Mouse (Mus musculus): ENCODE results near the gene Prm3.

Gene Prm3

DNA sequence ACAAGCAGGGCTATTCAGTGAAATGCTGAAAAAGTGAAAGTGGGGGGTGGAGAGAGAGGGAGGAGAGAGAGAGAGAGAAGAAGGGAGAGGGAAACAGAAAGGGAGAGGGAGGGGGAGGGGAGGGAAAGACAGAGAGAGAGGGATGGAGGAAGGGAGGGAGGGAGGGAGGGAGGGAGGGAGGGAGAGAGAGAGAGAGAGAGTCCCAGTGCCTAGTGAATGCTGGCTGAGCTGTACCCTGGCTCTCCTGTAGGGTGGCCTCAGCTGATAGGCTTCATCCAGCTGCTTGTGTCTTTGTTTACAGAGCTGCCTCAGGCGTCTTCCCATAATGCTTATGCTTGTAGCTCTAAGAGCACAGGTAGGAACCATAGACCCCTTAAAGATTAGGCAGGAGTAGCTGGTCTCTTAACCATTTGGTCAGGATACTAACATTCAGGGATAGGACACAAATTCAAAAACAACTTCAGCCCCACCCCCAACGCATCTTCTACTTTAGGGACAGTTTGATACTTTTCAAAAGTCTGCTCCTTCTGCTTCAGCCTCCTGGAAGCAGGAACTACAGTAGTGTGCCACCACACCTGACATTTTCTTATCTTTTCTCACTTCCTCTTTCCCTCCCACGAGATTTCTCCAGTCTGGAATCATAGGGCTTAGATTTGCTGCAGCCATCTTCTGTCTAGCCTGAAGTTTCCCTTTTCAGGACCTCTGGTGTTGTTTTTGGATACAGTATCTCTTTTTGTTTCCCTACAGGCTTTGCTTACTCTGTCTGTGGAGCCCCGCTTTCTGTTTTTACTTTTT is 20.0 kb downstream of the Prm3 start:
- no peak for DNase-seq (ENCODE audit: low read depth, low spot score)

DNA sequence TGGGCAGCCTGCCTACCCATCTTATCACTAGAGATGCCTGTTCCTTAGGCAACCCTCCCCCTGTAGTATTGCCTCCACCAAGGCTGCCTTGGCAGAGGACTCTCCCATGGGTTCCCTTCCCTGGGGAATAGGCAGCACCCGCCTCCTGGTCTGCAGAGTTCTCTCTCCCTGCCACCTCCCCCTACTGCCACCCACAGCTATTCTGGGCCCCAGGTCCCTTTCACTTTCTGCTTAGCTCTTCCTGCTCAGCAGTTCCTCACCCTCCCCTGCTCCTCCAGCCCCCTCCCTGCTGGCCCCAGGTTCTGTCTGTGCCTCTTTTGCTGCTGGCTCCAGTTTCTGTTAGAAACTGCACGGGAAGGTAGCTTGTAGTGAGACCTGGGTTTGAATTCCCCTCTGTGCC is 21.1 kb downstream of the Prm3 start:
- no peak for DNase-seq (ENCODE audit: low read depth, low spot score)

DNA sequence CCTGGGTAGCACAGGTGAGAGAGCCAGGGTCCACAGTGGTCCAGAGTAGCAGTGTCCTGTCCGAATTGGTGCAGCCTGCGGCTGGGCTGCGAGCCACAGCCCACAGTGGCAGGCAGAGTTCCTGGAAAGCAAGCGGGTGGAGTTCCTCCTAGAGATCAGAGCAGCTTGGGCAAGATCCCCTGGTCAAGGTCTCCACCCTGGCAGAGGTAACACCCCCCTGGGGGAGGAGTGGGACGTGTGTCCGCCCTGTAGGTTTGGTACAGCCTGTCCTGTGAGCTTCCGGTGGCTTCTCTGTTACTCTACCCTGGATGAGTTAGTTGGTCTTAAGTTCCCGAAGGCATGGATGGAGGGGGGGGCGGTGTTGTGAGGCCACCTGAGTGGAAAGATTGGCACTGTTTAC is 21.9 kb downstream of the Prm3 start:
- no peak for DNase-seq (ENCODE audit: low read depth, low spot score)

DNA sequence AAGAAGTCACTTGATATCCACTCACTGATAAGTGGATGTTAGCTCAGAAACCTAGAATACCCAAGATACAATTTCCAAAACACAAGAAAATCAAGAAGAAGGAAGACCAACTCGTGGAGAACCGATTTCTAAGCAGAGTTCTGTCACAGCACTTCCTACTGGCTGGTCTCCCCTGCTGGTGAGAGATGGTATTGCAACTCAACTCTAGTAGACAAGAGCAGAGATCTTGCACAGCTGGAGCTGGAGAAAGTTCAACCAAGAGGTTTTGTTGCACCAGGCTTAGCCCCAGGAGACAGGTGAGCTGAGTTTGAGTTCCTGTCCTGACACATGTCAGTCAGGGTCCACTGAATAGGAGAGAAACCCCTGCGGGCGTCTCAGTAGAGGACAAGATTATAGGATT is 23.6 kb downstream of the Prm3 start:
- peak; percentile 57 for DNase-seq (ENCODE audit: low read depth, low spot score)

DNA sequence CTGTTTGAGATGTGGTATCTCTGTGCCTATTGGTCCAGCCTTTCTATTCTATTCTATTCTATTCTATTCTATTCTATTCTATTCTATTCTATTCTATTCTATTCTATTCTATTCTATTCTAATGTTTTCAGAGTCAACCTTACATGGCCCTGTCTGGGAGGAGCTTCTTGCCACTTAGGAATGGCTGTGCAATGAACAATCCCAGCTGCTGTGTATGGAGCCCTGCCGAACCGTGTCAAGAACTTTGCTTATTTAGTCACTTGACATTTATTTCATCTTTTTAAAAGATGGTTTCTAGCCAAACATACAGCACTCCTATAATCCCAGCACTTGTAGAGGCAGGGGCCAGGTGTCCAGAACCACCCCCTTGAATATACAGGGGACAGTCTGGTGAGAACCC is 26.4 kb downstream of the Prm3 start:
- no peak for DNase-seq (ENCODE audit: low read depth, low spot score)

DNA sequence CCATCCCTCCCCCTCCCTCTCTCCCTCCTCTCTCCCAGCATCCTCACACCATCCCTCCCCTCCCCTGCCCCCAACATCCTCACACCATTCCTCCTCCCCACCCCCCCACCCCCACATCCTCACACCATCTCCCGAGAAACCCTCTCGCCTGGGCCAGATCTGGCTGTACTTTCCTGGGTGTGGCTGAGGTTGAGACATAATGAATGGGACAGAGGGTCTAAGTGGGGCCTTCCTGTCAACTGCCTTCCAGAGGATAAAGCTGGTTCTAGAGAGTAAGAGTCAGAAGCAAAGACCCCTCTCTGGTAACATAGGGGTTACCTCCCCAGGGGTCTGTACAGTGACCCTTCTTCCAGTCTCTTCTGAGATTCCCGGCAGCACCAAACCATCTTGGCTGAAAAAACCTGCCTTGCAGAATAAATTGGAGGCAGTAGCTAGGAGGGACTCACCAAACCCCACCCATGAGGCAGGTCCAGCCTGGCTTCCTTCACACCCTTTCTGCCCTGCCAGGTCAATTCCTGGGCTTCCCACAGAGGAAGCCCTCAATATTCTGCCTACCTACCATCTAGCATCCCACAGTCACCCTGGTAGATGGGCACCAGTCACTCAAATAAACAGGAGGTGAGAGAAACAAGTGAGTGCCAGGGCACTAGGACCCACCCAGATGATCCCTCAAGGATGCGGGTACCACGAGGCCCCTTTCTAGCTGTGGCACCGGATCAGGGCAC is 27.0 kb downstream of the Prm3 start:
- DNase-seq (ENCODE audit: low read depth, low spot score), result no peak

DNA sequence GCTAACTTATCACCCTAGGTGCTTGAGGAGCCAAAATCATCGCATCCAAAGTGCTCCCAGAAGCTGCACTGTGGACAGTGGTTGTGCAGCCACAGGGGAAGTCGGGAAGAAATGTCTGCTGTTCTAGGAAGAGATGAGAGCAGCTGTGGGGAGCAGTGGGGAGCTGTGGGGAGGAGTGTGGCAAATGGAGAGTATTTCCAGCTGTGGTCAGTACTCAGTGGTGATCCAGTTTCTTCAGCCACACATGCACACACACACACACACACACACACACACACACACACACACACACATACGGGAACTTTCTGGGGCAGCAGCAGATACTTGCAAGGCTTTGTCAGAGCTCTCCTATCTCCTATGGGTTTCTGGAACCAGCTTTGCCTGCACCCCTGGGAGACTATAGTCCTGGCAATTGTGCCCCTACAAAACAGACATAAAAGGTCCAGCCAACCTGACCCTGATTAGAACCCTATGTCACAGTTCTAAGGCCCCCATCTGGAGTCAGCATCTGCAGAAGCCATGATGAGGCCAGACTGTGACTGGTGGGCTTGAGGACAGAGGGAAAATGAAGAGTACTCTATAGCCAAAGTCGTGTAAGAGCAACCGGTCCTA is 28.0 kb downstream of the Prm3 start:
- DNase-seq (ENCODE audit: low read depth, low spot score), result no peak

DNA sequence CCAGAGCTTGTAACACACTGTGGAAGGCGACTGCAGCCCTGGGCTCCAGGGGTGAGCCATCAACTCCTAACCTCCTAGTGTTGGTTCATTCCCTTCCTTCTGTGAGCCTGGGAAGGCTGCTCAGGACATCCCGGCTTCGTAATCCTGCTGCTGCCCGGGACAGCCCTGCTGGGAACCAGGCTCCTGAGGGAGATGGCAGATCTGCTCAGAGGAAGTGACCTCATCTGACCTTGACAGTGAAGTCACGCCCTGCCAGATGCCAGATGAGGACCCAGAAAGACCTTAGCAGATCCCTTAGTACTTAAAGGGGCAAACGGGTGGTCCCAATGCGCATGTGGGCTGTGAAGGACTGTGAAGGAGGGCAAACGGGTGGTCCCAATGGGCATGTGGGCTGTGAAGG is 29.5 kb downstream of the Prm3 start:
- DNase-seq (ENCODE audit: low read depth, low spot score), result no peak

DNA sequence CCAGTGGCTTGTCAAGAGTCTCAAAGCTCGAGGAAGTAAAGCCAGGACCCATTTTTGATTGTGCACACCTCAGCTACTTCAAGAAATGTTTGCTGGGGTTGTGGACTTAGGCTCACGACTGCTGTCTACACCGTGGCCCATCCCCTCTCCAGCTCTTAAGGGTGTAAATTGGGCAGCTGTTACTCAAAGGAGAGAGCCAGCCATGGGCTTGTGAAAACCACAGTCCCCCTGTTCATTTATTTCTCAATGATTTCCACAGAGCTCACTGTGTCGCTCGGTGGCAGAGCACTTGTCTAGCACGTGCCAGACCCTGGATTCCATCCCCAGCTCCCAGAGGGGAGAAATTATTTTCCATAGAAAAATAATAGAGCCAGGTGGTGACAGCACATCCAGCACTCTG is 34.5 kb downstream of the Prm3 start:
- DNase-seq (ENCODE audit: low read depth, low spot score), result no peak

DNA sequence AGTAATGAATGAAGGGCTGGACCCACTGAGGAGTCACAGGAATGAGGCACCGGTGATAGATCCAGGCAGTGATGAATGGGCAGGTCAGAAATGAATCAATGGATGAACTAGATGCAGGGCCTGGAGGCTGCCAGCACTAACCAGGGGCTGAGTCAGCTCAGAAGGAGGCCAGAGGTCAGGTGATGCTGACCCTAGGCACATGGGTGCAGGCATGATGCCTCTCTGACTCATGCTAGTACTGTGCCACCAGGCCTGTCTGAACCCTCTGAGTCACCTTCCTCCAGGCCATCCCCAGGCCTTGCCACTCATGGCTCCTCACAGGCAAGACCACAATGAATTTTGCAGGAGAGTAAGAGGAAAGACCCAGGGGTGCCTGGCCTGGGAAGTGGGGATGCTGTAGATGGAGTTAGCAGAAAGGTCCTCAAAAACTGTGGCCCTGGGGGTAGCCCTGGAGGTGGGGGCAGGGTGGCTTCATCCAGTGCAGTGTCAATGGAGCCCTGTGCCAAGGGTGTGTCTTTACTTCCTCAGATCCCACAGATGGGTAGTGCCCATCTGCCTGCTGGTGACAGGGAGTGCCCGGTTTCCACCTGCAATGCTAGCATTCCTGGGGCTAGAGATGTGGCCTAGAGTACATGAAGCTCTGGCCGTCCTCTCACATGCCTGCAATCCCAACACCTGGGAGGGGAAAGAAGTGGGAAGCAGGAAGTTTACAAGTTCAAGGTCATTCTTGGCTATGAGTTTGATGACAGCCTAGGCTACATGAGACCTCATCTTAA is 36.0 kb downstream of the Prm3 start:
- DNase-seq (ENCODE audit: low read depth, low spot score), result no peak

DNA sequence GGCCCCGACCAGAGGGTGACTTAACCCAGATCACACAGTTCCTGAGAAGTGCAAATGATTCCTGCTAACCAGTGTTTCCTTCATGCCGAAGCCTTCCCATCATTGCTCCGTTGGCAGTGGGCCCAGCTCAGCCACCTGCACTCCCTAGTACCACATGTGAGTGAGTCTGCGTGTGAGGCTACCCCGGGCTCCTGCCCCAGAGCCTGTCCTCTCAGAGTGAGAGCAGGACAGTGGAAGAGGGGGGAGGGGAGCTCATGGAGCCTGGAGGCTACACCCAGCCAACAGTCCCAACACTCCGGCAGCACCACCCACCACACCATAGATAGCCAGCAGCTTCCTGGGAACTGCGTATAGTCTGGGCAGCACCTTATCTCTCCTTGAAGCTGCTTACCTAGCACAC is 40.9 kb downstream of the Prm3 start:
- no peak for DNase-seq (ENCODE audit: low read depth, low spot score)

DNA sequence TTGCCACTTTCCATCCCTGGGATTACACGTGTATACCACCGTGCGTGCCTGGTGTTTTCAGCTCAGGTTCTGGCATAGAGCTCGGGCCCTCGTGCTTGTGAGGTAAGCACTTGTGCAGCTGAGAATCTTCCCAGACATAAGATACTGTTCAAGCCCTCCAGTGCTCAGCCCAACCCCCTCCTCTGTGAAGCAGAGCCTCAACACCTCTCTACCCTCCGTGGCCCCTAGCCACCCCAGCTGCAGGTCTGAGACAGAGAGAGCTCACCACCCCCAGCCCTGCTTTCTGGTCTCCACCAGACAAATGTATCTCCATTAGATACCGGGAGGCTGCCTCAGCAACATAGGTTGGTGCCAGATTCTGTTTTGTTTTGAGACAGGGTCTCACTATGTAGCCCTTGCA is 41.5 kb downstream of the Prm3 start:
- DNase-seq (ENCODE audit: low read depth, low spot score), result no peak

DNA sequence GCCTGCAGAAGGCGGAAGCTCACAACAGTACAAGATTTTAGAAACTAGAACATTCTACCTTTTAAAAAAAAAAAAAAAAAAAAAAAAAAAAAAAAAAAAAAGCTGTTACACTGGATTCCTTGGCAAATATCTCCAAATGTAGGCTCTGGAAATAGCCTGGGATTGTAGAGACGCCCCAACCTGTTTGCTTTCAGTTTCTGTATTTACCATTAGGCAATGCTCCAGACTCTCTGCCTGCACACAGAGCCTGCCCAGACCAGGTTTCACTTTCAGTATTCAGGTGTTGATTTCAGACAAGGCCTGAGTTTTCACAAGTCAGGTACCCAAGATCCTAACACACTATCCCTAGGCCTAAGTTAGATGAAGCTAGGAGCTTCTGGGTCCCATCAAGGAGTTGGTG is 49.6 kb downstream of the Prm3 start:
- no peak for DNase-seq (ENCODE audit: low read depth, low spot score)

All from c-Kit-negative CD71-positive TER-119-positive erythroid progenitor cells, embryonic 14.5 days (primary cell).